Mouse (Mus musculus): ENCODE data around the gene Bcor.

- TF ChIP-seq POLR2A (IDR thresholded peaks at IDR 0.05; ENCODE audit: insufficient read depth, low read length) (no peak), CTCF (IDR thresholded peaks at IDR 0.05; ENCODE audit: low read depth, low read length) (no peak), EP300 (IDR thresholded peaks at IDR 0.05; ENCODE audit: insufficient read depth, low read depth, low read length) (no peak)
These were observed 106.7 kb downstream of the Bcor start for GRCm38 (mm10) chrX:12053315-12053914.

All from ES-Bruce4 (cell line).